ENCODE assay signal across 9 mouse cellular contexts in genomic region chr3:98941066-98941551, GRCm38 (mm10). TPM values are rescaled to one million over a fixed set of nuclear protein-coding genes. Genes with fewer than 3 reads are reported as not detected.
DNase-seq lines count a peak whose midpoint lies in the region; ATAC-seq and TF ChIP-seq lines count a peak whose summit lies in the region.
"Had no signal": no experiment of that assay in that cellular context is flagged by ENCODE, and none has a peak within 500 bp of the region (broad histone marks: within the 10 kb centered on the region; RNA-seq: fewer than 3 reads in every experiment).

No protein-coding gene starts in this region.

- H3K27ac ChIP-seq in heart, embryonic 15.5 days, result no peak overlapping the region
- H3K27ac ChIP-seq in heart, adult 2 months, result no peak overlapping the region
- H3K27ac ChIP-seq in hindbrain, embryonic 12.5 days, result no peak overlapping the region
- 0 out of 2 replicates have a peak overlapping the region, but pooled peaks have one; percentile 10 for H3K27ac ChIP-seq in midbrain, embryonic 12.5 days (replicated peaks)

- no peak for TF ChIP-seq CTCF in heart, adult 2 months (IDR thresholded peaks at IDR 0.05)

- peaks cover 5% of the 10 kb centered on the region for H3K4me1 ChIP-seq in heart, embryonic 15.5 days (replicated peaks)
- no peaks in the 10 kb centered on the region for H3K4me1 ChIP-seq in heart, adult 2 months (ENCODE audit: control insufficient read depth, insufficient read depth, low read length)
- H3K4me1 ChIP-seq in hindbrain, embryonic 12.5 days, result peaks cover 17% of the 10 kb centered on the region
- H3K4me1 ChIP-seq in midbrain, embryonic 12.5 days, result peaks cover 16% of the 10 kb centered on the region; the same call in 1 of the 2 replicates

- peak overlapping the region; percentile 72 for H3K4me2 ChIP-seq in heart, embryonic 15.5 days
- peak overlapping the region; percentile 68 for H3K4me2 ChIP-seq in hindbrain, embryonic 12.5 days (replicated peaks)
- H3K4me2 ChIP-seq in midbrain, embryonic 12.5 days (replicated peaks), result peak overlapping the region; percentile 60

- 3% methylated on average over 24 of the region's 24 CpGs for WGBS in heart, embryonic 15.5 days
- WGBS in heart, adult 2 months, result 8% methylated on average over 24 of the region's 24 CpGs
- 7% methylated on average over 24 of the region's 24 CpGs for WGBS in hindbrain, embryonic 12.5 days
- WGBS in midbrain, embryonic 12.5 days, result 7% methylated on average over 24 of the region's 24 CpGs

- H3K36me3 ChIP-seq in heart, embryonic 15.5 days, result no peaks in the 10 kb centered on the region
- H3K36me3 ChIP-seq in heart, adult 2 months (ENCODE audit: control insufficient read depth, insufficient read depth, low read length), result no peaks in the 10 kb centered on the region
- H3K36me3 ChIP-seq in hindbrain, embryonic 12.5 days, result no peaks in the 10 kb centered on the region
- H3K36me3 ChIP-seq in midbrain, embryonic 12.5 days, result no peaks in the 10 kb centered on the region
- H3K36me3 ChIP-seq: G1E had no signal

- peak overlapping the region; percentile 33; the same call in 1 of the 2 replicates for H3K9ac ChIP-seq in heart, embryonic 15.5 days
- no peak overlapping the region for H3K9ac ChIP-seq in heart, adult 2 months (ENCODE audit: low read depth, low read length)
- peak overlapping the region; percentile 41; the same call in 1 of the 2 replicates for H3K9ac ChIP-seq in hindbrain, embryonic 12.5 days
- peak overlapping the region; percentile 41 for H3K9ac ChIP-seq in midbrain, embryonic 12.5 days (replicated peaks)

- no peaks in the 10 kb centered on the region for H3K9me3 ChIP-seq in heart, embryonic 15.5 days (replicated peaks)
- H3K9me3 ChIP-seq in hindbrain, embryonic 12.5 days (replicated peaks), result no peaks in the 10 kb centered on the region
- H3K9me3 ChIP-seq in midbrain, embryonic 12.5 days, result no peaks in the 10 kb centered on the region

- no peak for TF ChIP-seq EP300 in heart, adult 2 months (IDR thresholded peaks at IDR 0.05; ENCODE audit: insufficient read depth, low read depth, low read length)

- no peaks in the 10 kb centered on the region for H3K27me3 ChIP-seq in heart, embryonic 15.5 days
- H3K27me3 ChIP-seq in heart, adult 2 months (ENCODE audit: control insufficient read depth, insufficient read depth, low read length), result no peaks in the 10 kb centered on the region
- H3K27me3 ChIP-seq in hindbrain, embryonic 12.5 days, result no peaks in the 10 kb centered on the region
- H3K27me3 ChIP-seq in midbrain, embryonic 12.5 days, result no peaks in the 10 kb centered on the region

- ATAC-seq in heart, embryonic 15.5 days (replicated peaks; ENCODE audit: insufficient number of reproducible peaks, insufficient read depth, low FRiP score, low read depth), result 0 out of 2 replicates have a peak, but pooled peaks have one; percentile 14
- ATAC-seq in hindbrain, embryonic 12.5 days (ENCODE audit: low FRiP score), result peak; percentile 76
- peak; percentile 90 for ATAC-seq in midbrain, embryonic 12.5 days (ENCODE audit: low FRiP score, low read depth)
- ATAC-seq in CD4-positive, CD25-positive, alpha-beta regulatory T cell, adult 4 months, result no peak

- no peak for DNase-seq in heart, adult 2 months
- DNase-seq in embryo, embryonic 11 days, result peak; percentile 76
- no peak for DNase-seq in frontal cortex, postnatal 14 days (ENCODE audit: low spot score in 2 of 2)
- DNase-seq in B cell, adult 2 months, result no peak

- intact Hi-C loops in heart, adult 2 months (cut with DNase I), result no loop called here

- H3K4me3 ChIP-seq in heart, embryonic 15.5 days, result peak overlapping the region; percentile 42
- no peak overlapping the region for H3K4me3 ChIP-seq in heart, adult 2 months
- peak overlapping the region; percentile 36 for H3K4me3 ChIP-seq in hindbrain, embryonic 12.5 days
- H3K4me3 ChIP-seq in midbrain, embryonic 12.5 days, result peak overlapping the region; percentile 34

- no peak for TF ChIP-seq POLR2A in heart, adult 2 months (IDR thresholded peaks at IDR 0.05; ENCODE audit: insufficient read depth, low read depth, low read length)

- no peaks in the 10 kb centered on the region for H3K79me2 ChIP-seq in heart, adult 2 months (replicated peaks; ENCODE audit: control insufficient read depth, insufficient read depth, low read length)

RNA-seq across cellular contexts. Expression of gene Hao2, which starts 48.1 kb away (rescaled TPM):
- 0.24 TPM in 1 of 2 replicates, not detected in the other for polyA plus RNA-seq in heart, embryonic 15.5 days (2015; fragmentation: Nextera tagmentation; extraction: Ambion mirVana)
- total RNA-seq in heart, adult 2 months (2021), result not detected
- not detected in 2 replicates for polyA plus RNA-seq in heart, adult 2 months (2012; rRNA removed)
- polyA plus RNA-seq in hindbrain, embryonic 12.5 days (2016; fragmentation: Nextera tagmentation; extraction: Ambion mirVana), result not detected in 2 replicates
- not detected in 2 replicates for polyA plus RNA-seq in midbrain, embryonic 12.5 days (2016; fragmentation: Nextera tagmentation; extraction: Ambion mirVana)
- not detected for polyA plus RNA-seq in CD4-positive, CD25-positive, alpha-beta regulatory T cell, adult 4 months (2017; shearing (Covaris generic))
- total RNA-seq: G1E had no signal
- polyA plus RNA-seq: G1E had no signal
